Mouse (Mus musculus) adrenal gland, adult 18-20 months (tissue): ENCODE data around the gene Git1. TPM values are rescaled to one million over a fixed set of nuclear protein-coding genes. Genes with fewer than 3 reads are reported as not detected.
"Not testable (repeated sequence)": the region's sequence is repeated elsewhere in the genome, so short reads cannot be mapped to it uniquely, and the experiment has no call there.

Source experiments
- DNase-seq, 2 experiments: peaks; one replicate each; pipeline ENCODE4 v3.0.0; 2021 to 2022; ENCODE audit warnings: low spot score in 2 of 2
- total RNA-seq, 2 experiments: library from RNA; stranded (reverse); gene quantifications; 1 replicate in 1 of 2; 2 replicates in 1 of 2; pipeline ENCODE4 v1.2.3; 2021

Git1 gene
- total RNA-seq, 2 experiments from 2014 or later, result 47.7 to 49.2 TPM

- DNase-seq, result no peak
These were observed 23.4 kb downstream of the Git1 start for GRCm38 (mm10) chr11:77516553-77517425.

DNA sequence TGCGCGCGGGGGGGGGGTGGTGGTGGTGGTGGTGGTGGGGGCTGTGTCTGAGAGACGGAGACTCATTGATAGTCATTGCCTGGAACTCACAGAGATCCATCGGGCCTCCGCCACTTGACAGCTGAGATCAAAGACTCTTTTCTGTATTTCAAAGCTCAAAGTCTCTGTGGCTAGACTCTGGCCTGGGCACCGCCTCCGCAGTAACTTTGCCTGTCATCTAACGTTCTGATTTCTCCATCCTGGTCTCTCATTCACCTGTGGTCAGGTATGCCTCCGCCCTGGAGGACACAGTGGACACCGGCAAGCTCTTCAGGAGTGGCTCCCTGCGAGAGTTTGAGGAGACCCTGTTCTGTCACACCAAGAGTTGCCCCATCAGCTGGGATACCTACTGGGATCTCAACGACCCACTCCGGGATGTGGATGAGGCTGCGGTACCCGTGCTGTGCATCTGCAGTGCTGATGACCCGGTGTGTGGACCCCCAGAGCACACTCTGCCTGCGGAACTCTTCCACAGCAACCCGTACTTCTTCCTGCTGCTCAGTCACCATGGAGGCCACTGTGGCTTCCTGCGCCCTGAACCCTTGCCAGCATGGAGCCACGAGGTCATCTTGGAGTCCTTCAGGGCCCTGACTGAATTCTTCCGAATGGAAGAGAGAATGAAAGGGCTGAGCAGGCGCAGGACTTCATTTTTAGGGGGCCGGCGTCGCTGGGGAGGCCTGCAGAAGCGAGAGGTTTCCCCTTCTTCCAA lies 24.9 kb downstream of the Git1 start:
- peak in 1 of 2 experiments; percentile 30 for DNase-seq

GRCm38 (mm10) chr11:77519043-77519442 lies 25.7 kb downstream of the Git1 start, which contains the start of gene Gm10392:
Gene Gm10392, minus strand, starts transcription at chr11:77519198.
- peak in 1 of 2 experiments; percentile 40 for DNase-seq

- DNase-seq, result no peak
These were observed 27.5 kb downstream of the Git1 start for GRCm38 (mm10) chr11:77520601-77521529.

GRCm38 (mm10) chr11:77525804-77526486 lies 32.6 kb downstream of the Git1 start:
- no peak for DNase-seq

GRCm38 (mm10) chr11:77528420-77528819 lies 35.1 kb downstream of the Git1 start:
- not testable (repeated sequence) for DNase-seq

DNA sequence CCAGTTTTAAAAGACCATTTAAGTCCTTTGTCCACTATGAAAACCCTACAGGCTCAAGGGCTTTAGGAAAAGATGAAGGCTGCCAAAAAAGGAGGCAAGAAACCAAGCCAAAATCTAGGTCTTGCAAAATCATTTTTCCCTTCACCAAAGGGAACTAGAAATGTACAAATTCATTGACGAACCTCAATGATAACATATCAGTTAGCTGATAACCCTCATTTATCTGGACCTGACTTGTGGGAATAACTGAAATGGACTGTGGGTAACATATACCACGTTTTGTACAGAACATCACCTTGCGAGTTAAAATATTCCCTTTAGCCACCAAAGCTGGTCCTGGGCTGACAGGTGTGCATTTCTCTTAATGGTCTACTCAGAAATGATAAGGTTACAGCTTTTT lies 36.3 kb downstream of the Git1 start:
- DNase-seq, result no peak

DNA sequence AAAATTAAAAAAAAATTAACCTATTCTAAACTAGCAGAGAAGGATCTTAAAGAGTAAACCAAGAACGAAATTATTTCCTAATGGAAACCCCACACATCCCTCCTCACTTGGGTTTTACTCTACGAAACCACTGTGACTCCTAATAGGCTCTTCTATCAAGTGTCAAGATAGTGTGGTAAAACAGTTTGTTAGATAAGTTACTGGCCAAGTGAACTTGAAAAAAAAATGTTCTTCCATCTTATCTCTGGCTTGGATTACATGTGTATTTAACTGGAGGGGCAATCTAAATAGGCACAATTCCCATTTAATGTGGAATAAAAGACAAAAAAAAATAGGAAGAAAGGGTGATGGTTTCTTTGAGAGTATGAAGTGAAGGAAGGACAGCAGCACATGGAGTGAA lies 37.5 kb downstream of the Git1 start:
- DNase-seq, result no peak

- no peak for DNase-seq
These were observed 39.0 kb downstream of the Git1 start for GRCm38 (mm10) chr11:77532202-77532846.

- no peak for DNase-seq
These were observed 51.9 kb downstream of the Git1 start for GRCm38 (mm10) chr11:77545261-77545660.

Other genes starting within 250 kb of the Git1 start
- 1 to 10 TPM; 2.0 to 2.9 TPM for gene Coro6, start 31.2 kb upstream of the Git1 start, total RNA-seq
- gene Ankrd13b, start 3.9 kb upstream of the Git1 start, total RNA-seq, result 1 to 10 TPM; 7.9 to 8.3 TPM
- 10 to 100 TPM; 16.7 to 27.6 TPM for gene Abhd15, start 21.6 kb downstream of the Git1 start, total RNA-seq
- 10 to 100 TPM; 11.0 to 12.9 TPM for gene Trp53i13, start 22.4 kb downstream of the Git1 start, total RNA-seq
- gene Gm10392, start 25.6 kb downstream of the Git1 start, total RNA-seq, result not detected
- 10 to 100 TPM; 47.6 to 51.3 TPM for gene Taok1, start 114.3 kb downstream of the Git1 start, total RNA-seq
- gene Nufip2, start 192.6 kb downstream of the Git1 start, total RNA-seq, result 10 to 100 TPM; 71.1 to 98.0 TPM
- gene Cryba1, start 231.7 kb downstream of the Git1 start, total RNA-seq, result not detected